Mouse (Mus musculus): ENCODE data around the gene Mta3.
"Not testable (repeated sequence)": the region's sequence is repeated elsewhere in the genome, so short reads cannot be mapped to it uniquely, and the experiment has no call there.

Mta3 gene

DNA sequence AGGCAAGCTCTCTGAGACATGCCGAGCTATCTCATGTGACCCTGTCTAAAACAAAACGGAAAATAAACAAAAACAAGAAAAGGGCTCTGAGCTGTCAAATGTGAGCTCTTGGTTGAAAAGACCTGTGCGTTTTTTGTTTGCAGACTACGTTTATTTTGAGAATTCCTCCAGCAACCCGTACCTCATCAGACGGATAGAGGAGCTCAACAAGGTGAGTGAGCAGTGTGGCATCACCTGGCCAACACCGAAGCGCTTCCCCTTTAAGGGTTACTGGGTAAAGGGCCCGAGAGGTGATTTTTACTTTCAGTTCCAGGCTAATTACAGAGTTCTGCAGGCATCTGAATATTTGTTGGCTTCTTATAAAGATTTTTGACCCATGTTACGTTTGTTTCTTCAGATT lies 2.3 kb downstream of the Mta3 start:
- in situ Hi-C loops (cut with MboI; ENCODE audit: low sequenced_read_pairs), result no loop called here

DNA sequence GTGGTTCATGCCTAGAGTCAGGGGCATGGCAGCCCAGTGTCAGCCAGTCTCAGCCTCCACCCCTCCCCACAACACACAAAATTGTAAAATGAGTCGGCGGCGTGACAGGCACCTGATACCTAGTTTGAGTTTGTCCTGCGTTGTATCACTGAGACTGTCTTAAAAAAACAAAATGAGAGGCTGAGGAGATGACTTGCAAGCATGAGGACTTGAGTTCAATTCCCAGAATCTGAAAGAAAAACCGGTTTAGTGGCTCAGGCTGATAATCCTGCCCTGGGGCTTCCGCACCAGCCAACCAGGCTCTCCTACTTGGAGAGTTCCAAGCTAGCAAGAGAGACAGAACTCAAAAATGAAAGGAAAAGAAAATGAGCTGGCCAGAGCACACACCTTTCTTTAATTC lies 2.9 kb downstream of the Mta3 start:
- in situ Hi-C loops (cut with MboI; ENCODE audit: low sequenced_read_pairs), result no loop called here

DNA sequence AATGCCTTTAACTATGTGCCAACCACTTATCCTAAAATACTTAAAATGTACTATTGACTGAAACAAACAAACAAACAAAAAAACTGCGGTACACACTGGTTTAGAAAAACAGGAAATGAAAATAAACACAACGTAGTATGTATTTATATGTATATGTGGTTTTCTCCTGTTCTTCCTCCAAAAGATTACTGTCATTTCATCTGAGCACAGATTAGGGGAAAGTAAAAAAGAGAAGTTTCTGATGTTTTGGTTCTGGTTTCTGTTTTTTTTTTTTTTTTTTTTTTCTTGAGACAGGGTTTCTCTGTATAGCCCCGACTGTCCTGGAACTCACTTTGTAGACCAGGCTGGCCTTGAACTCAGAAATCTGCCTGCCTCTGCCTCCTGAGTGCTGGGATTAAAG lies 3.6 kb downstream of the Mta3 start:
- in situ Hi-C loops (cut with MboI; ENCODE audit: low sequenced_read_pairs), result not testable (repeated sequence)

DNA sequence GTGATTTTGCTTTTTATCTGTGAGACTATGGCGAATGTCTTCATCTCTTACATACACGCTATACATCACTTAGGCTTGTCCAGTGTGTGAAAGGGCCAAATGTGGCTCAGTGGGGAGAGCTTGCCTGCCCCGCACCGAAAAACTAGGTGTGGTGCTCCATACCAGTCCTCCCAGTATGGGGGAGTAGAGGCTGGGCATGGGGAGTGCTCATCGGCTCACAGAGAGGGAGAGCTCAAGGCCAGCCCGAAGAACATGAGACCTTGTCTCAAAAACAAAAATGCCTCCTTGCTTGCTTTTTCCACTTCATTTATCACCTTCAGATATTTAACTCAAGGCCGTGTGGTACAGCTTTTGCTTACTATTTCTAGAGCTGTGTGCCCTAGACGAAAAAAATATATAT lies 4.7 kb downstream of the Mta3 start:
- in situ Hi-C loops (cut with MboI; ENCODE audit: low sequenced_read_pairs), result no loop called here

DNA sequence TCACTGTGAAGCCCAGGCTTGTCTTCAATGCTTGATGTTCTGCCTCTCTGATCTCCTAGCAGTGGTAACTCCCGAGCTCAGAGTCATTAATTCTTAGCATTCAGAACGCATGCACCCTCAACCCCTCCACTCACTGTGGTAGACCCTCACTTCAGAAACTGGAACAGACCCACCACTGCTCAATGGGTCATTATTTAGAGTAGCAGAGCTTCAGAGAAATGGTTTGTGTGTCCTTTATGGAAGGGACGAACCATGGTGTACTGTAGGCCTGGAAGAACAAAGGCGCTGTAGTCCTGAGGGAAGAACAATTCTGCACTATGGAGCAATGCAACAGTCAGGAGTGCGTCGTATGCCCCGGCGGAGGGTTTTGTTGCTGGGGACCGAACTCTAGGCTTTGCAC lies 6.4 kb downstream of the Mta3 start:
- in situ Hi-C loops (cut with MboI; ENCODE audit: low sequenced_read_pairs), result no loop called here

DNA sequence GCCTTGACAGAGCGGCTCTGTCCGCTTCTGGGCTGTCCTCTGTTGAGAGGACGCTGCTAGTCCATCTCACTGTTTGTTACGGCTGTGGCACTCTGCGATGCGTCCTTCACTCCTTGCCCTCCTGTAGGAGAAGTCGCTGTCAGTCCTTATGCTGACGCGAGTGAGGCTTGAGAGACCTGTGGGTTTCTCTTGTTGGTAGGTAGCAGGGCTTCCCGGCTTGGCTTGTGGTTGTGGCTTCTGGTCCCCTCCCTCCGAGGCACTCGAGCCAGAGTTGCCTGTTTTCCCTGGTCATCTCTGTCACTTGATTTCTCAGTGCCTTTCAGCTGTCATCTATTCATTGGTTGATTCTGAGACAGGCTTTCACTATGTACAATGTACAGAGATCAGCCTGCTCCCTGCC lies 14.5 kb downstream of the Mta3 start:
- in situ Hi-C loops (cut with MboI; ENCODE audit: low sequenced_read_pairs), result no loop called here

DNA sequence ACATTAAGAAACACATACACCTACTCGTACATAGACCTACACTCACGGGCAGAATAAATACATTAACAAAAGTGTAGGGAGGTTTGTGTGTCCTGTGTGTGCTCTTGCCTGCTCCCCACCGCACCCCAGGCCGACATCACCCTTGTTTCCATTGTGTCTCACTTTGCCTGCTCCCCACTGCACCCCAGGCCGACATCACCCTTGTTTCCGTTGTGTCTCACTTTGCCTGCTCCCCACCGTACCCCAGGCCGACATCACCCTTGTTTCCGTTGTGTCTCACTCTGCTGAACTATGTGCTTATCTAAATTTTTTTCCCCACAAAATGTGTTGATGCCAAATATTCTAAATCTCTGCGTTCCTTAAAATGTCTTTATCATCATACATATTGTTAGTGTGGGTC lies 15.2 kb downstream of the Mta3 start:
- in situ Hi-C loops (cut with MboI; ENCODE audit: low sequenced_read_pairs), result no loop called here

DNA sequence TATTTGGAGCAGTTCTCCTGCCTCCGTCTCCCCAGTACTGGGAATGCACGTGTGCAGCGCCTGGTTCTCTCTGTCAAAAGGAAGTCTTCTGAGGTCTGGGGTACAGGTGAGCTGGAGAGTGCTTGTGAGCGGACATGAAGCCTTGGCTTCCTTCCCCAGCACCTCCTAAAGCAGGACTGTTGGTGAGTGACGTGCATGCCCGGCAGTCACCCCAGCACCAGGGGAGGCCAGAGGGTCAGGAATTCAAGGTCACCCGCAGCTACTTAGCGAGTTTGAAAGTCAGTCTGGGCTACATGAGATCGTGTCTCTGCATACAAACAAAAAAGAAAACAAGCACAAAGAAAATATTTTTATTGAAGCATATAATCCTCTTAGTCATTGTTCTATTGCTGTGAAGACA lies 17.1 kb downstream of the Mta3 start:
- in situ Hi-C loops (cut with MboI; ENCODE audit: low sequenced_read_pairs), result no loop called here

DNA sequence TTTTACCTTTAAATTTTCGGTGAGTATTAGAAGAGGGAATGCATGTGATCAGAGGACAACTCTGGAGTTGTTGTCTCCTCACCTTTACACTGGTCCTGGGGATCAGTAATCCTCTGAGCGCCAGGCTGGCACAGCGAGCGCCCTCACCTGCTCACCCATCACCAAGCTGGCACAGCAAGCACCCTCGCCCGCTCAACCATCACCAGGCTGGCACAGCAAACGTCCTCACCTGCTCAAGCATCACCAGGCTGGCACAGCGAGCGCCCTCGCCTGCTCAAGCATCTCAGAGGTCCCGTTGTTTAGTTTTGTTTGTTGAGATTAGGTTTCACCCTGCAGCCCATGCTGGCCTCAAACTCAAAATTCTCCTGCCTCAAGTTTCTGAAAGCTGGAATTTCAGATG lies 20.5 kb downstream of the Mta3 start:
- in situ Hi-C loops (cut with MboI; ENCODE audit: low sequenced_read_pairs), result loop anchor here (25.0 kb wide), 1 partner anchor 689 kb away; no protein-coding TSS in a partner anchor

DNA sequence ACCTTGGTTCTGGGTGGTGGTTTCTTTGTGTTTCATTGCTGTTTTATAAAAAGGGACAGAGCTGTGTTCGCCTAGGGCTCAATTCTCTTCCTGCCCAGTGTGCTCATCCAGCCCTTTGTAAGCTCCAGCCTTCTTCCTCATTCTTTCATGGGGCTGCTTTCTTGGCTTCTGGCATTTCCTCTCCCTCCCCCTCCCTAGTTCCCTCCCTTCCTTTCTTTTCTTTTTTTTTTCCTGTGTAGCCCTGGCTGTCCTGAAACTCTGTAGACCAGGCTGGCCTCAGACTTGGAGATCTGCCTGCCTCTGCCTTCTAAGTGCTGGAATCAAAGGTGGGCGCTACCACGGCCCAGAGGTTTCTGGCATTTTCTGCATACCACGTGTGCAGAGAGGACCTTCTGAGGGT lies 21.7 kb downstream of the Mta3 start:
- in situ Hi-C loops (cut with MboI; ENCODE audit: low sequenced_read_pairs), result loop anchor here (25.0 kb wide), 1 partner anchor 690 kb away; no protein-coding TSS in a partner anchor

DNA sequence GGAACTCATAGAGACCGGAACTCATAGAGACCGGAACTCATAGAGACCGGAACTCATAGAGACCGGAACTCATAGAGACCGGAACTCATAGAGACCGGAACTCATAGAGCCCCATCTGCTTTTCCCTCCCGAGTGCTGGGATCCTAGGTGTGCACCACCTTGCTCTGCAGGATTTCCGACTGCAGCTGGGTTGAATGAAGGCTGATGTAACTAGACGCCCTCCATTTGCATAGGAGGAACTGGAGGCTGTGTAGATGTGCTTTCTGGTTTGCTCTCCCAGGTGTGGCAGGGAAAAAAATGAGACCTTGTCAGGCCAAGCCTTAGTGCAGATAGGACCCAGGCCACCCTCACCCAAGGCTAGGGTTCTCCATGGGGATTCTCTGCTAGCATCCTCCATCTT lies 23.1 kb downstream of the Mta3 start:
- in situ Hi-C loops (cut with MboI; ENCODE audit: low sequenced_read_pairs), result loop anchor here (25.0 kb wide), 1 partner anchor 692 kb away; no protein-coding TSS in a partner anchor

DNA sequence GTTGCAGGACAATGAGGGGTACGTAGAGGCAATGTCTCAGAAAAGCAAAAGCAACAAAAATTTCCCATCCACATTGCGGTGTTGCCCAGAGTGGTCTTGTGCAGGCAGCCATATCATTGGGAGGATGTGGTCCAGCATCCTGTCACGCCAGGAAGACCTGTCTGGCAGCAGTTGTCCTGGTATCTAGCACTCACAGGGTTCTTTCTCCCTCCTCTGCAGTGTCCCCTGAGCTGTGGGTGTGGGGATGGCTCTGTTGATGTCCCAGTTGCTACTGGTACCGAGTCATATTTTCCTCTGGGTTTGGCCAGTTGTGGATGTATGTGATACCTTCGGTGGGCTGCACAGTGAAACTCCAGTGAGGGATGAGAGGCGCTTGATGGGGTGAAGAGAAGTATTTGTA lies 24.2 kb downstream of the Mta3 start:
- in situ Hi-C loops (cut with MboI; ENCODE audit: low sequenced_read_pairs), result loop anchor here (5.0 to 25.0 kb wide), 2 partner anchors 458 to 693 kb away; no protein-coding TSS in a partner anchor

DNA sequence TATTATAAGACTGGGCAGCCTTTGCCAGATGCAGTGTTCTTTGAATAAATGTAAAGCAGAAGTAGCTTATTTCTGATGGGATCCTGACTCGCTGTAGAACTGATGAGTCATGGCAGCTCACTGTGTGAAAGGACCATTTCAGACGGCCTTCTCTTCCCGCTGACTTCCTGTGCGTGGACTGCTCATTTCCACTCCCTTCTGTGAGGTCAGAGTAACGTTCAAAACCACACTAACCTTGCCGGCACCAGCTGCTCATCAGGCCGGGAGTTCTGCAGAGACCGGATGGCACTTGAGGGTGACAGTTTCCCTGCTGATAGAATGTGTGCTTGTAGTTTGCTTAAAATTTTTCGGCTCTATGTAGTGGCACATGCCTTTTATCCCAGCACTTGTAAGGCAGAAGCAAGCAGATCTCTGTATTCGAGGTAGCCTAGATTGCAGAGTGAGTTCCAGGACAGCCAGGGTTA lies 26.2 kb downstream of the Mta3 start:
- in situ Hi-C loops (cut with MboI; ENCODE audit: low sequenced_read_pairs), result loop anchor here (5.0 to 25.0 kb wide), 2 partner anchors 460 to 695 kb away; no protein-coding TSS in a partner anchor

DNA sequence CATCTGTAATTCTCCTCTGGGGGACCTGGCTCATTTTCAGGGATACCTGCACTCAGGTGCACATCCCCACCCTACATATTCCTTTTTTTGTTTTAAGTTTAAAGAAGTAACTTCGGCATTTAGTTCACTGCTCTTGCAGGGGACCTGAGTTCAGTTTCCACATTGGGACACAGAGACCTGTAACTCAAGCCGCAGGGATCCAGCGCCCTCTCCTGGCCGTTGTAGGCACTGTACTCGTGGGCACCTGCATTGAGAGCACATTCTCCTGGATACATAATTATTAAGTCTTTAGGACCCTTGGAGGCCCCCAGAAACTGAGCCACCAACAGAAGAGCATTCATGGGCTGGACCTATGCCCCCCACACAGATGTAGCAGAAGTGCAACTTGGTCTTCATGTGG lies 26.8 kb downstream of the Mta3 start:
- in situ Hi-C loops (cut with MboI; ENCODE audit: low sequenced_read_pairs), result loop anchor here (5.0 to 25.0 kb wide), 2 partner anchors 460 to 696 kb away; no protein-coding TSS in a partner anchor

DNA sequence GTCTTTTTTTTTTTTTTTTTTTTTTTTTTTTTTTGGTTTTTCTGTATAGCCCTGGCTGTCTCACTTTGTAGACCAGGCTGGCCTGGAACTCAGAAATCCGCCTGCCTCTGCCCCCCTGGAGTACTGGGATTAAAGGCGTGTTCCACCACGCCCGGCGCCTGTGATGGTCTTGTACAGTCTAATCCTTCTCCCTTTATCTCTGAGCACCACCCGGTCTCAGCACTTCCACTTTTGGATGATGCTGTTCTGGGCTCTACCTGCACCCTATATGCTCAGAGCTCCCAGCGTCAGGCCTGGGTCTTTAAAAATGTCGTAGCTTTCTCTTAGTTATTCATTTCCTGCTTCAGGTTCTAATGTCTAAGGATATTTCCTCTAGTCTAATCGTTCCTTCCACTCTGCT lies 30.7 kb downstream of the Mta3 start:
- in situ Hi-C loops (cut with MboI; ENCODE audit: low sequenced_read_pairs), result loop anchor here (25.0 kb wide), 1 partner anchor 699 kb away; no protein-coding TSS in a partner anchor

DNA sequence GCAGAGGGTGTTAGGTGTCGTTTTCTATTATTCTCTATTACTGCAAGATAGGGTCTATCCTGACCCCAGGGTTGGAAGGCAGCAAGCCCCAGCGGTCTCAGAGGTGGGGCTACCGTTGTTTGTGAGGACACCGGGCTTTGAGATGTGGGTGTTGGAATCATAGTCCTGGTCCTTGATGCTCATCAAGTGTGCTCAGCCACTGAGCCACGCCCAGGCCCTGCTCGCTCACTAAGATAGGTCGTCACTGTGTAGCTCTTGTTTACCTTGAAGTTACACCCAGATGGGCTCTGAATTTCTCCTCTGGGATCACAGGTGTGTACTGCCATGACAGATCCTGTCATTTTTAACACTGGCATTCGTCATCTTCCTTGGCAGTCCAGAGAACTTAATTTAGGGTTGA lies 31.8 kb downstream of the Mta3 start:
- in situ Hi-C loops (cut with MboI; ENCODE audit: low sequenced_read_pairs), result loop anchor here (25.0 kb wide), 1 partner anchor 700 kb away; no protein-coding TSS in a partner anchor

DNA sequence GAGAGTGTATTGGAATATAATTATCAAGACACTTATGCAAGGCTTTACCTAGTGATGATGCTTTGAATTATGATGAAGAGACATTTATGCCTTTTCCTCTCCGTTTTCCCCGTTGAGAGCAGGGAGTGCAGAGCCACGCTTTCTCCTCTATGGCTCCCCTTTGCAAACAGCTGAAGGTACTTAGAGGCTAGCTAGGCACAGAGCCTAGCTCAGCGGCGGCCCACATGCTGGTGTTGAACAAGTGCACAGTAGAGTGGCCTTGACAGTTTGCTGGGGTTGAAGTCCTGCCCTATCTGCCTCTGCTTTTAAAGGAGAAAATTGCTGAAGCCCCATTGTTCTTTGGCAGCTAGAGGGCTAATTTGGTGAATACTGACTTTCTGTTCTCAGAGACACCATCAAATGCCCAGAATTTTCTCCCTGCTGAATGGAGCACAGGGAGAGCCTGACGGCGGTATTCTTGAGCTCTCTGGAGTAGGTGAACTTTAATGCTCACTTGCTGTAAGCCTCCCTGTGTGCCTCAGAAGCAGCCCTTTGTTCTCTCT lies 34.2 kb downstream of the Mta3 start:
- in situ Hi-C loops (cut with MboI; ENCODE audit: low sequenced_read_pairs), result loop anchor here (25.0 kb wide), 1 partner anchor 703 kb away; no protein-coding TSS in a partner anchor

DNA sequence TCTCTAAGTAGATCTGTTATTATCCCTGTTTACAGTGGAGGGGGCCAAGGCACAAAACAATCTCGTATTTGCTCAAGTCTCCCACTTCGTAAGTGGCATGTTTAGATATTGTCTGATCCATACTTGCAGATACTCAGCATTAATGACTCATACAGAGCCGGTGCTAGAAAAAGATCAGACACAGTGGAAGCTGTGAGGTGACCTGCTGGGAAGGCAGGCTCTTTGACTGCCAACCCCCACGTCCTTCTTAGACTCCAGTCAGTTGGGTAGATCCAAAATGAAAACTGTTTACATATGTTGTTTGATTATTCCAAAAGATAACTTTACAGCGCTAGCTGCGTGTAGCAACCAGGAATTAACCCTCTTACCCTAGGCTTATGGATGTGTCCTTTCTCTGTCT lies 35.3 kb downstream of the Mta3 start:
- in situ Hi-C loops (cut with MboI; ENCODE audit: low sequenced_read_pairs), result loop anchor here (25.0 kb wide), 1 partner anchor 704 kb away; no protein-coding TSS in a partner anchor

DNA sequence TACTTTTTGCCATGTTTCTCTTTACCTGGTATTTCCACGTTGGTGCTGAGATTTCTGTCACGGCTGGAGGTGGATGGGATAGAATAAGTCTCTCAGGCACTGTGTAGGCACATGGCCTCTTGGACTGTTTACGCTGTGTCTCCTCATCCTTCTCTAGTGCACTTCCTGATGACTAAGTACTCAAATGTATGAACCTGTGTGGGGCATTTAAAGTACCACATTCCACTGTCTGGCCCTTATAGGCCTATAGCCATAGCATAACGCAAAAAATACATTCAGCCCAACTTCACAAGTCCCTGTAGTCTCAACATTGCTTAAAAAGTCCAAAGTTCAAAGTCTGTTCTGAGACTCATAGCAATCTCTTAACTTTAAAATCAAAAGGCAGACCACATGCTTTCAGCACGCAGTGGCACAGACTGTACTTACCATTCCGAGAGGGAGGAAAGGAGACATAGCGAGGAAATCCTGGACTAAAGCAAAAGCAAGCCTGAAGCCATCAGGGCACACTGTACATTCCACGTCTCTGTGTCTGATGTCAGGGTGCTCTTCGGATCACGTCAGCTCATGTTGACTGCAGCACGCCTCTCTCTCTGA lies 38.4 kb downstream of the Mta3 start:
- in situ Hi-C loops (cut with MboI; ENCODE audit: low sequenced_read_pairs), result loop anchor here (25.0 kb wide), 1 partner anchor 707 kb away; no protein-coding TSS in a partner anchor

DNA sequence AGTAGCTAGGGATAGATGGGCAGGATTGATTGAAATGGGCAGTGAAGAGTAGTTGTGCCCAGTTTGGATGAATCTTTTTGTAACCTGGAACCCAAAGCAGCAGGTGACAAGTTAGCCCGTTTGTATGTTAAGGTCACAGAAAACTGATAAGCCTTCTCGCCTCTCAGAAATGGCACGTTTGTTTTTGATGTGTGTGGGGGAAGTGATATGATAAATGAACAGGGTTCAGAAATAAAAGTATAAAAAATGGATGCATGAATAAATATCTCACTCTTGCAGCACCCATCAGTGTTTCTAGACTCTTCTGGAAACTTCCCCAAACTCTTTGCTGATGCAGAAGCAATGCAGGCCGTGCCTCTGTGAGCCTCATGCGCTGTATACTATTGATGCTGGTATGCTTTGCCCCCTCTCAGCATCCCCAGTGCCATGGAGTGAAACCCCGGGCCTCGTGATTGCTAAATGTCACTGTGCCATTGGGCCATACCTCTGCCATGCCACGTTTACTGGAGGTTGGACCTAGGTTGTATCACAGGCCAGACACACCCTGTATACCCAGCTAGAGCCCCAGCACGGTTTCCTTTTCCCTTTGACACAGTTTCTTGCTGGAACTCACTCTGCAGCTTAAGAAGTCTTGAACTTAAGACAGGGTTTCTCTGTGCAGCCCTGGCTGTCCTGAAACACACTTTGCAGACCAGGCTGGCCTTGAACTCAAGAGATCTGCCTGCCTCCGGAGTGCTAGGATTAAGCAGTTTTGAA lies 41.6 kb downstream of the Mta3 start:
- in situ Hi-C loops (cut with MboI; ENCODE audit: low sequenced_read_pairs), result loop anchor here (25.0 kb wide), 1 partner anchor 710 kb away; no protein-coding TSS in a partner anchor

DNA sequence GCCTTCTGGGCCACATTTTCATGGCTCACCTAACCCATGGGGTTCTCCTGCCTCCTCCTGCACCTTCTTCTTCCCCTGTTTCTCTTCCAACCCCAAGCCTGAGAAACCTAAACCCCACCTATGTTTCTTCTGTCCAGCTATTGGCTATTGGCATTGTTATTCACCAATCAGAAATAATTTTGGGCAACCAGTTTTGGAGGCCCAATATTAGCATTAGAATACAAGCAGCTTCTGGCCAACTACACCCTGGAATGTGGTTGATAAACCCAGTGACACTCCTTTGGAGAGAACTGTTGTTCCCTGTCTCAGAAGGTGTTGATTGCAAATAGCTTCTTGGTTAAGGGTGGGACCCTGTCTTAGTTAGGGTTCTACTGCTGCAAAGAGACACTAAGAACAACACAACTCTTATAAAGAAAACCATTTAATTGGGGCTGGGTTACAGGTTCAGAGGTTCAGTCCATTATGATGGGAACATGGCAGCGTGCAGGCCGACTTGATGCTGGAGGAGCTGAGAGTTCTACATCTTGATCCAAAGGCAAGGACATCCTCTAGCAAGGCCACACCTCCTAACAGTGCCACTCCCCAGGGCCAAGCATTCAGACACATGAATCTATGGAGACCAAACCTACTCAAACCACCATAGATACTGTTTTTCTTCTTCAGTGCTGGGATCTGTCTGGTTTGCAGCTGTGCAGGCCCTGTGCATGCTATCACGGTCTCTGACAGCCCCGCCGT lies 44.4 kb downstream of the Mta3 start:
- in situ Hi-C loops (cut with MboI; ENCODE audit: low sequenced_read_pairs), result no loop called here
